Comparison of ENCODE assay signal across 30 mouse cellular contexts in the genomic region with DNA sequence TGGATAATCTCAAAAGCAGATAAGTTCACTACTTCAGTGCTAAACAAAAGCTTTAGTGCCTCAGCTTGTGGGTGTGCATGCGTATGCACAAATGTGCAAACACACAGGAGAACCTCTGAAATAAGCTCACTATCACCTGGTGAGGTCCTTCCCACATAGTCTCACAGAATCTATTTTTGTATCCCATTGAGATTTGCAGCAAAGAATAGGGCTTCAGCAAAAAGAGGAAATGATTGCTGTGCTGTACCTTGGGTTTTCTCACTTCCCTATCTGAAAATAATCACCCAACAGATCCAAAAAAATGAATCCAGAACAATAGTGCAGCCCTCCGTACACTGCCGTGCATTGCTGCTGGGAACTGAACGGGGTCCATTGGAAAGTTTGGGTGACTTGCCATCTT. TPM values are rescaled to one million over a fixed set of nuclear protein-coding genes. Genes with fewer than 3 reads are reported as not detected.
DNase-seq lines count a peak whose midpoint lies in the region; TF ChIP-seq lines count a peak whose summit lies in the region.
"Had no signal": no experiment of that assay in that cellular context is flagged by ENCODE, and none has a peak within 500 bp of the region (broad histone marks: within the 10 kb centered on the region; RNA-seq: fewer than 3 reads in every experiment).

No protein-coding gene starts in this region.

- H3K4me3 ChIP-seq in spleen, adult 2 months (ENCODE audit: extremely low read depth, insufficient read depth, insufficient read length), result no peak overlapping the region
- peak overlapping the region; percentile 24 for H3K4me3 ChIP-seq in bone marrow macrophage, adult 2 months (ENCODE audit: insufficient read depth, low read length)
- no peak overlapping the region for H3K4me3 ChIP-seq in macrophage (ENCODE audit: inconsistent target)
- no peak overlapping the region for H3K4me3 ChIP-seq in midbrain, embryonic 10.5 days
- H3K4me3 ChIP-seq: embryonic facial prominence, embryonic 12.5 days; heart, embryonic 13.5 days; intestine, embryonic 15.5 days; limb, embryonic 15.5 days; lung, embryonic 15.5 days; neural tube, embryonic 15.5 days; stomach, embryonic 15.5 days had no signal

- TF ChIP-seq POLR2A in spleen, adult 2 months (IDR thresholded peaks at IDR 0.05; ENCODE audit: low read depth, low read length), result no peak
- TF ChIP-seq POLR2A in bone marrow macrophage, adult 2 months (IDR thresholded peaks at IDR 0.05; ENCODE audit: borderline replicate concordance, low read depth, low read length), result no peak

- peaks cover 31% of the 10 kb centered on the region for H3K4me1 ChIP-seq in spleen, adult 2 months (ENCODE audit: control insufficient read depth, insufficient read depth, insufficient read length)
- peaks cover 63% of the 10 kb centered on the region for H3K4me1 ChIP-seq in bone marrow macrophage, adult 2 months (ENCODE audit: control insufficient read depth, insufficient read depth, low read length)
- H3K4me1 ChIP-seq in midbrain, embryonic 10.5 days, result no peaks in the 10 kb centered on the region
- H3K4me1 ChIP-seq: embryonic facial prominence, embryonic 12.5 days; heart, embryonic 13.5 days; limb, embryonic 15.5 days; lung, embryonic 15.5 days; neural tube, embryonic 15.5 days; stomach, embryonic 15.5 days had no signal

- H3K27ac ChIP-seq in spleen, adult 2 months (ENCODE audit: insufficient read depth, low read length), result peak overlapping the region; percentile 69
- peak overlapping the region; percentile 80 for H3K27ac ChIP-seq in bone marrow macrophage, adult 2 months (ENCODE audit: insufficient read depth, low read depth, low read length)
- peak overlapping the region; percentile 77 for H3K27ac ChIP-seq in macrophage
- no peak overlapping the region for H3K27ac ChIP-seq in midbrain, embryonic 10.5 days (replicated peaks)
- H3K27ac ChIP-seq: embryonic facial prominence, embryonic 12.5 days; heart, embryonic 13.5 days; hindbrain, postnatal 0 days; intestine, embryonic 15.5 days; kidney, postnatal 0 days; limb, embryonic 15.5 days; liver, embryonic 14.5 days; lung, embryonic 15.5 days; neural tube, embryonic 15.5 days; stomach, embryonic 15.5 days had no signal

- no peak for TF ChIP-seq CTCF in spleen, adult 2 months (IDR thresholded peaks at IDR 0.05; ENCODE audit: extremely low read depth, insufficient read depth, insufficient read length, insufficient replicate concordance)
- TF ChIP-seq CTCF in bone marrow macrophage, adult 2 months (IDR thresholded peaks at IDR 0.05; ENCODE audit: low read depth, low read length), result no peak

- DNase-seq in spleen, adult 2 months (ENCODE audit: low read depth in 1 of 2, low spot score in 2 of 2), result peak in 1 of 2 experiments; percentile 65
- no peak for DNase-seq in spleen, adult 12 weeks (ENCODE audit: low spot score)
- peak; percentile 86 for DNase-seq in splenic B cell, adult 2 months (ENCODE audit: low read depth, low spot score)
- DNase-seq in adipocyte (ENCODE audit: low spot score), result no peak
- DNase-seq in midbrain, embryonic 10.5 days (ENCODE audit: low spot score), result no peak
- DNase-seq in adrenal gland, postnatal 36 days, result no peak
- DNase-seq: adrenal gland, postnatal 14 days; cerebellum, adult 8-10 months; cerebellum, postnatal 25 days; embryo, embryonic 11 days; gastrocnemius, postnatal 36 days; heart, postnatal 10 days; kidney, adult 8-10 months; layer of hippocampus, postnatal 36 days; left cerebral cortex, postnatal 4 days; midbrain, embryonic 14.5 days; right cerebral cortex, postnatal 25 days; spleen, adult 18-20 months had no signal

- WGBS in spleen, adult 2 months, result 22% methylated on average over 4 of the region's 4 CpGs
- WGBS in macrophage (ENCODE audit: missing documents), result 3% methylated on average over 4 of the region's 4 CpGs
- 93% methylated on average over 4 of the region's 4 CpGs for WGBS in midbrain, embryonic 10.5 days

- peaks cover 100% of the 10 kb centered on the region for H3K79me2 ChIP-seq in macrophage (ENCODE audit: inconsistent target)

- peaks cover 9% of the 10 kb centered on the region for H3K36me3 ChIP-seq in spleen, adult 2 months (ENCODE audit: control insufficient read depth, insufficient read depth, low read length)
- H3K36me3 ChIP-seq in macrophage (ENCODE audit: inconsistent target), result peaks cover 47% of the 10 kb centered on the region
- H3K36me3 ChIP-seq in splenic B cell, adult 2 months (ENCODE audit: control insufficient read depth, insufficient read depth, low read length, poor library complexity, severe bottlenecking), result peaks cover 9% of the 10 kb centered on the region
- H3K36me3 ChIP-seq in midbrain, embryonic 10.5 days, result no peaks in the 10 kb centered on the region
- H3K36me3 ChIP-seq: embryonic facial prominence, embryonic 12.5 days; heart, embryonic 13.5 days; intestine, embryonic 15.5 days; limb, embryonic 15.5 days; lung, embryonic 15.5 days; neural tube, embryonic 15.5 days; stomach, embryonic 15.5 days had no signal

- no peaks in the 10 kb centered on the region for H3K9me3 ChIP-seq in midbrain, embryonic 10.5 days (replicated peaks)
- H3K9me3 ChIP-seq: embryonic facial prominence, embryonic 12.5 days; heart, embryonic 13.5 days; intestine, embryonic 15.5 days; limb, embryonic 15.5 days; lung, embryonic 15.5 days; neural tube, embryonic 15.5 days; stomach, embryonic 15.5 days had no signal

- H3K27me3 ChIP-seq in spleen, adult 2 months (ENCODE audit: control insufficient read depth, insufficient read depth, low read length), result no peaks in the 10 kb centered on the region
- H3K27me3 ChIP-seq in splenic B cell, adult 2 months (ENCODE audit: control insufficient read depth, insufficient read depth, low read length, poor library complexity, severe bottlenecking), result no peaks in the 10 kb centered on the region
- H3K27me3 ChIP-seq in midbrain, embryonic 10.5 days (ENCODE audit: low read depth, poor library complexity, severe bottlenecking), result no peaks in the 10 kb centered on the region
- H3K27me3 ChIP-seq: embryonic facial prominence, embryonic 12.5 days; heart, embryonic 13.5 days; intestine, embryonic 15.5 days; limb, embryonic 15.5 days; lung, embryonic 15.5 days; neural tube, embryonic 15.5 days; stomach, embryonic 15.5 days had no signal

RNA-seq across cellular contexts. Expression of a gene that starts 12.6 kb away (rescaled TPM):
- 40.7 and 45.8 TPM in 2 replicates for polyA plus RNA-seq in spleen, adult 2 months (2012; rRNA removed)
- 312 and 343 TPM in 2 replicates for polyA plus RNA-seq in bone marrow macrophage, adult 2 months (2012; ENCODE audit: insufficient read depth, insufficient read length, missing spikeins)
- total RNA-seq in macrophage (2018; cell fraction: chromatin; rRNA removed), result 1,000 to 10,000 TPM in 4 of 26 experiments, 100 to 1,000 TPM in 22; 407 to 1,215 (median 770) TPM
- 1,000 to 10,000 TPM in 2 of 26 experiments, 100 to 1,000 TPM in 24; 359 to 1,029 (median 645) TPM for total RNA-seq in macrophage (2018; cell fraction: cytosol; rRNA removed)
- 100 to 1,000 TPM; 383 to 992 (median 819) TPM for total RNA-seq in macrophage (2018; cell fraction: nucleus; rRNA removed)
- polyA plus RNA-seq in macrophage (2018), result 244 to 547 TPM (median 285 TPM) in 3 replicates
- 2.9 and 4.4 TPM in 2 replicates for polyA plus RNA-seq in midbrain, embryonic 10.5 days (2016; fragmentation: Nextera tagmentation; extraction: Ambion mirVana)
- total RNA-seq in adrenal gland, postnatal 36 days (2021), result 10 to 100 TPM in 1 of 2 experiments, 1 to 10 TPM in 1; 9.1 to 19.5 TPM
